Mouse (Mus musculus) left cerebral cortex, adult 9 months (tissue): ENCODE results near the gene Saa1.
"Not testable (repeated sequence)": the region's sequence is repeated elsewhere in the genome, so short reads cannot be mapped to it uniquely, and the experiment has no call there.

ENCODE experiments used
- DNase-seq, 2 experiments: peaks; one replicate each; pipeline ENCODE4 v3.0.0; 2022; ENCODE audit warnings: low spot score in 2 of 2

Saa1 gene

GRCm38 (mm10) chr7:46742880-46743279 is at the start of gene Saa1:
TSS of gene Saa1 (minus strand) at chr7:46742980.
- not testable (repeated sequence) for DNase-seq

GRCm38 (mm10) chr7:46789177-46789849 is 46.5 kb upstream of the Saa1 start:
- no peak for DNase-seq

- DNase-seq, result peak in 1 of 2 experiments; percentile 32
These were observed 27.9 kb upstream of the Saa1 start for GRCm38 (mm10) chr7:46770706-46771105.

GRCm38 (mm10) chr7:46768451-46768850 is 25.7 kb upstream of the Saa1 start:
- DNase-seq, result no peak

- no peak for DNase-seq
These were observed 24.6 kb upstream of the Saa1 start for GRCm38 (mm10) chr7:46767371-46767770.

- no peak for DNase-seq
These were observed 21.9 kb upstream of the Saa1 start for GRCm38 (mm10) chr7:46764672-46765071.

GRCm38 (mm10) chr7:46762601-46763000 is 19.8 kb upstream of the Saa1 start:
- no peak for DNase-seq

- no peak for DNase-seq
These were observed 18.4 kb upstream of the Saa1 start for GRCm38 (mm10) chr7:46761049-46761795.

- DNase-seq, result no peak
These were observed 8.7 kb upstream of the Saa1 start, which contains the start of gene Saa2 for GRCm38 (mm10) chr7:46751490-46751889. TSS of gene Saa2 (plus strand) at chr7:46751790.

- DNase-seq, result no peak
These were observed 5.7 kb upstream of the Saa1 start for GRCm38 (mm10) chr7:46748459-46748858.

- no peak for DNase-seq
These were observed 3.6 kb upstream of the Saa1 start for GRCm38 (mm10) chr7:46746381-46746780.

- no peak for DNase-seq
These were observed 3.0 kb upstream of the Saa1 start for GRCm38 (mm10) chr7:46745816-46746215.

- not testable (repeated sequence) for DNase-seq
These were observed 2.7 kb downstream of the Saa1 start for GRCm38 (mm10) chr7:46740041-46740440.

GRCm38 (mm10) chr7:46738561-46739460 is 4.0 kb downstream of the Saa1 start:
- no peak for DNase-seq

- DNase-seq, result no peak
These were observed 7.8 kb downstream of the Saa1 start for GRCm38 (mm10) chr7:46734983-46735382.

GRCm38 (mm10) chr7:46732458-46732857 is 10.3 kb downstream of the Saa1 start, which contains the start of gene Saa4:
TSS of gene Saa4 (minus strand) at chr7:46732603.
- no peak for DNase-seq

- DNase-seq, result no peak
These were observed 15.2 kb downstream of the Saa1 start for GRCm38 (mm10) chr7:46727584-46727983.

- DNase-seq, result peak in 1 of 2 experiments; percentile 18
These were observed 18.4 kb downstream of the Saa1 start for GRCm38 (mm10) chr7:46724396-46724795.

GRCm38 (mm10) chr7:46723849-46724248 is 18.9 kb downstream of the Saa1 start:
- DNase-seq, result no peak

- no peak for DNase-seq
These were observed 19.4 kb downstream of the Saa1 start for GRCm38 (mm10) chr7:46723354-46723753.

GRCm38 (mm10) chr7:46720460-46720859 is 22.3 kb downstream of the Saa1 start:
- no peak for DNase-seq

GRCm38 (mm10) chr7:46719526-46719925 is 23.3 kb downstream of the Saa1 start:
- no peak for DNase-seq
